Mouse (Mus musculus) limb, embryonic 12.5 days (tissue): ENCODE measurements around the gene Napb. TPM values are rescaled to one million over a fixed set of nuclear protein-coding genes. Genes with fewer than 3 reads are reported as not detected.

ENCODE experiments used
- ATAC-seq: fragments of 200-750 bp; cut with Nextera tagmentation; 2 replicates; pipeline ENCODE4 v1.8.0; 2017; ENCODE audit warnings: low read depth, moderate TSS enrichment; ENCODE audit not compliant: insufficient number of reproducible peaks, insufficient read depth, low FRiP score, low TSS enrichment
- H3K27ac ChIP-seq: fragments of 300-500 bp; sonication (generic); 2 replicates; pipeline ENCODE4 v1.5.1; 2016; ENCODE audit warnings: mild to moderate bottlenecking, moderate library complexity
- H3K27me3 ChIP-seq: fragments of 300-500 bp; sonication (generic); 2 replicates; pipeline ENCODE4 v1.6.1; 2016; ENCODE audit warnings: mild to moderate bottlenecking, moderate library complexity
- H3K36me3 ChIP-seq: fragments of 300-500 bp; sonication (generic); 2 replicates; pipeline ENCODE4 v1.6.1; 2016; ENCODE audit warnings: mild to moderate bottlenecking, moderate library complexity
- H3K4me1 ChIP-seq: fragments of 300-500 bp; sonication (generic); replicated peaks from 2 replicates; pipeline ENCODE4 v1.6.1; 2016
- H3K4me2 ChIP-seq: fragments of 300-500 bp; sonication (generic); 2 replicates; pipeline ENCODE4 v1.6.1; 2016; ENCODE audit warnings: mild to moderate bottlenecking, moderate library complexity
- H3K4me3 ChIP-seq: fragments of 300-500 bp; sonication (generic); replicated peaks from 2 replicates; pipeline ENCODE4 v1.5.1; 2016; ENCODE audit warnings: mild to moderate bottlenecking
- H3K9ac ChIP-seq: fragments of 300-500 bp; sonication (generic); replicated peaks from 2 replicates; pipeline ENCODE4 v1.6.1; 2016; ENCODE audit warnings: mild to moderate bottlenecking, moderate library complexity
- H3K9me3 ChIP-seq: fragments of 300-500 bp; sonication (generic); 2 replicates; pipeline ENCODE4 v1.6.1; 2016; ENCODE audit warnings: mild to moderate bottlenecking, moderate library complexity
- WGBS: fragments of 180-500 bp; shearing (Covaris S2); methylation state at CpG from one replicate; pipeline ENCODE4 v1.1.7; 2016; 5-methylcytosine and 5-hydroxymethylcytosine counted together
- polyA plus RNA-seq: library from polyadenylated mRNA; unstranded; fragments of >200 nt; fragmentation: Nextera tagmentation; extraction: Ambion mirVana; gene quantifications from 2 replicates; pipeline ENCODE4 v1.2.1, GENCODE M21; 2016

The Napb gene
- polyA plus RNA-seq, 1 experiment from 2014 or later, result 4.7 TPM

DNA sequence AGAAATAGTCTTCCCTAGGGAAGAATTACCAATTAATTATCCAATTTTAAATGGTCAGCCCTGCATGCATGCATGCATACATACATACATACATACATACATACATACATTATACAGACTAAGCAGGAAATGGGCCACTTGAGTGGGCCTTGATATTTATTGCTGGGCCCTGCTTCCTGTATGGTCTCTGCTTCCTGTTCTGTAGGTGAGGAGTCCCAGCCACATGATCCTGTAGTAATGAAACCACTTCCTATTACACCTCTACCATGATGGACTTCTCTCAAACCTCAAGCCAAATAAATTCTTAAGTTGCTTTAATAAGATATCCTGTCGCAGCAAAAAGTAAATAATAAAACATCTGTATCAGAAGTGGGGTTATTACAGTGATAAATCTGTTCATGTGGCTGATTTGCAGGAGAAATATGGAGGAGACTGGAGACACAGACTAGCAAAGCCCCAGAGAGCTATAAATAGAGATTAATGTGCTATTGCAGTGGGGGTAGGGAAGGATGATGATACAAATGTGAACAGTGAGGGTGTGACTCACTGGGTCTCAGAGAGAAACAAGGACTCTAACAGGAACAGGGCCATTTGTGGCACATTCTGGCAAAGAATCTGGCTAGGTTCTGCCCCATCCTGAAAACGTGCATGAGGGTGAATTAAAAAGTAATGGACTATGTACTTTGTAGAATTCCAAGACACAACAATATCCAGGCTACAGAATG lies 12.8 kb downstream of the Napb start:
- WGBS, result 80% methylated on average over 2 of the region's 2 CpGs
- no peak for ATAC-seq
- no peak overlapping the region for H3K4me2 ChIP-seq
- no peak overlapping the region for H3K9ac ChIP-seq
- no peak overlapping the region for H3K4me3 ChIP-seq
- H3K36me3 ChIP-seq, result no peaks in the 10 kb centered on the region
- no peak overlapping the region for H3K27ac ChIP-seq
- no peaks in the 10 kb centered on the region for H3K27me3 ChIP-seq
- H3K9me3 ChIP-seq, result no peaks in the 10 kb centered on the region
- H3K4me1 ChIP-seq, result no peaks in the 10 kb centered on the region

DNA sequence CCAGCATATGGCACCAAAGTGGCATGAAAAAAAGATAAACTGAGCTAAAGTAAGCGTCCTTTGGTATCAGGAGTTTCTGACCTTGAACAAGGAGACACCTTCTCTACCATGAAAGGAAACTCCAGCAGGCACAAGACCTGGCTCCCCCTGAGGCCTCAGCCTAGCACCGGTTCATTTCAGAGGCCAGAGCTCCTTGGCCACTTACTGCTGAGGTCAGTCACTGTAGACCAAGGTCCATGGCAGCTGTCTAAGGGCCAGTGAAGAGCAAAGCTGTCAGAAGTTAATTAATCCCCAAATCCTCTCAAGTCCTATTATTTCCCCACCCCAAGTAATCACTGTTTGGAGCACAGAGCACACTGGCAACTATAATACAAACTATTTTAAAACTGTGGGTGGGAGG lies 15.2 kb downstream of the Napb start:
- no peaks in the 10 kb centered on the region for H3K27me3 ChIP-seq
- H3K4me3 ChIP-seq, result no peak overlapping the region
- H3K9me3 ChIP-seq, result no peaks in the 10 kb centered on the region
- peaks cover 3% of the 10 kb centered on the region; the same call in 1 of the 2 replicates for H3K36me3 ChIP-seq
- H3K4me2 ChIP-seq, result no peak overlapping the region
- 70% methylated on average over 2 of the region's 2 CpGs for WGBS
- no peak for ATAC-seq
- no peak overlapping the region for H3K27ac ChIP-seq
- no peak overlapping the region for H3K9ac ChIP-seq
- no peaks in the 10 kb centered on the region for H3K4me1 ChIP-seq

DNA sequence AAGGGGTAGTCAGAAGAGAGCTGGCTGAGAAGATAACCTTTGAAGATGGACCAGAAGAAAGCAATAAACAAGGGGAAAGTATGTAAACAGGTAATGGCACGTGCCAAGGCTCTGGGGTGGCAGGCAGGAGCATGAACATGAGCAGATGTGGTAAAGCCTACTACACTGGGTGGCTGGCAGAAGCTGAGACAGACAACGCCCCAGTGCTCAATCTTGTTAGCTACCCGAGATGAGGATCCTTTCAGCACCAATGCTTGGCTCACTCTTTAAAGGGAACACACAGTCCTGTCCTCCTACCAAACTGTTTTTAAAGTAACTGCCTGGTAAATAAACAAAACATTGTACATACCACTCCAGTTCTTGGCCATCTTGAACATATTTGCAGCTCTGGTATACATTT lies 19.9 kb downstream of the Napb start:
- Histone ChIP-seq H3K27ac (no peak overlapping the region), H3K4me3 (no peak overlapping the region), H3K27me3 (no peaks in the 10 kb centered on the region), H3K4me2 (no peak overlapping the region), H3K4me1 (no peaks in the 10 kb centered on the region), H3K9me3 (no peaks in the 10 kb centered on the region), H3K36me3 (peaks cover 20% of the 10 kb centered on the region; the same call in 1 of the 2 replicates), H3K9ac (no peak overlapping the region)
- ATAC-seq, result no peak
- 74% methylated on average over 3 of the region's 3 CpGs for WGBS

DNA sequence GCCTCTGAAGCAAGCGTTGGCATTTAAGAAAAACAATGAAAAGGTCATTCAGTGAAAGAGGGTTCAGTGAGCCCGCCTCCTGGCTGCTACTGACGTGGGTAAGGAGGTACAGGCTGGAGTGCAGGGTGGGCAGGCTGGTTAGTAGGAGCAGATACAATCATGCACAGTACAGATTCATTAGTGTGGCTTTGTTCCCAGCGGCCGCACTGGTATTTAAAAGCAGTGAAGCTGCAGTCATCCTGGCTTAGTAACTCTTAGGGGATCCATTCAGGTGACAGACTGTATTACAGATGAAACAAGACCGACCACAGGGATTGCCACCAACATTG lies 25.1 kb downstream of the Napb start:
- peaks cover 31% of the 10 kb centered on the region; the same call in 1 of the 2 replicates for H3K36me3 ChIP-seq
- no peaks in the 10 kb centered on the region for H3K27me3 ChIP-seq
- no peaks in the 10 kb centered on the region for H3K9me3 ChIP-seq
- H3K27ac ChIP-seq, result no peak overlapping the region
- H3K4me2 ChIP-seq, result no peak overlapping the region
- no peaks in the 10 kb centered on the region for H3K4me1 ChIP-seq
- no peak for ATAC-seq
- no peak overlapping the region for H3K4me3 ChIP-seq
- 90% methylated on average over 6 of the region's 6 CpGs for WGBS
- H3K9ac ChIP-seq, result no peak overlapping the region

DNA sequence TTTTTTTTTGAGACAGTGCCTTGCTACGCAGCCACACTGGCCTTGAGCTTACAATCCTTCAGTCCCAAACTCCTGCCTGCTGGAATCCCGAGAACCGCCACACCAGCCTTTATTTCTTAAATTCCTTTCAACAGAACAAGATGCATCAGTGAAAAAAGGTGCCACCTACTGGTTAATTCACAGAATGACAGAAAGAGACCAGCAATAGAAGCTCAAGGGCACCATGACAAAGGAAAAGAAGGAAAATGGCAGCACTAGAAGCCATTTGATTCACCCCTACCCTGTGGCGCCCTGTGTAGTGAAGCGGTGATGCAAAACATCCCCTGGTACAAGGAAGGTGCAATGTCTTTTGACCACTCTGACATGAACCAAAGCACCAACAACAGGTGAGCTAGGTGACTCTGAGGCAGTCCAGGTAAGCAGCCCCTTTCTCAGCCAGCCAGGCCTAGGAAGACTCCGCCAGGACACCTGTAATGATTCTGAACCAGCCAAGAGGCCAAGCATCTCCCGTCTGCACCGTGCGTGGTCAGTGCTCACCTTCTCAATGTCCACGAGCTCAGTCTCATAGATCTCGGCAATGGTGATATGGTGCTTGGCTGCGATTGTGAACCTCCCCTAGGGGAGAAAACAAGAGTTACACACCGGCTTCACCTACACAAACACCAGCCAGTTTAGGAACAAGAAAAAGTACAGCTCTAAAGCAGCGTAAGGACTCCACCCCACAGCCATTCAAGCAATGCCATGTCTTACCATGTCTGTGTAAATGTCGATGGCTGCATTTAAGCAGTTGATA lies 25.7 kb downstream of the Napb start:
- no peaks in the 10 kb centered on the region for H3K27me3 ChIP-seq
- no peak overlapping the region for H3K4me3 ChIP-seq
- no peak overlapping the region for H3K4me2 ChIP-seq
- H3K36me3 ChIP-seq, result peaks cover 25% of the 10 kb centered on the region; the same call in 1 of the 2 replicates
- no peaks in the 10 kb centered on the region for H3K4me1 ChIP-seq
- WGBS, result 83% methylated on average over 15 of the region's 15 CpGs
- H3K9ac ChIP-seq, result no peak overlapping the region
- no peak overlapping the region for H3K27ac ChIP-seq
- no peak for ATAC-seq
- no peaks in the 10 kb centered on the region for H3K9me3 ChIP-seq

DNA sequence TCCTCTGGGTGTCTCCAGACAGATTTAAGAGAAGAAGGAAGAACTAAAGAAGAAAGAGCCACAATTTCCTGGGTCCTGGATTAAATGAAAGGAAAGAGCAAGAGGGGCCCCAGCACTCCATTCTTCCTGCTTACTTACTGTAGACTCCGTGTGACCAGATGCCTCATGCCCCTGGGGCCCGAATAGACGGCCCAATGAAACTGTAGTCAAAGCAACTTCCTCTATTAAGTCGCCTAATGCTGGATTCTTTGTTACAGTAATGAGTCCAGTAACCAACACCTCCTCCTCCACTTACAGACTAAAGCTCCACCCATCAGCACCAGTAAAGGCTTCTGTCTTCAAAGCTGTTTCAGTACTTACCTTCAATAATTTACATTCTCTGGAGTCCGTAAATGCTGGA lies 33.7 kb downstream of the Napb start:
- peaks cover 49% of the 10 kb centered on the region for H3K36me3 ChIP-seq
- no peak overlapping the region for H3K9ac ChIP-seq
- no peak overlapping the region for H3K4me2 ChIP-seq
- no peaks in the 10 kb centered on the region for H3K27me3 ChIP-seq
- ATAC-seq, result no peak
- WGBS, result 46% methylated on average over 5 of the region's 5 CpGs
- no peaks in the 10 kb centered on the region for H3K9me3 ChIP-seq
- no peak overlapping the region for H3K4me3 ChIP-seq
- no peaks in the 10 kb centered on the region for H3K4me1 ChIP-seq
- H3K27ac ChIP-seq, result no peak overlapping the region

DNA sequence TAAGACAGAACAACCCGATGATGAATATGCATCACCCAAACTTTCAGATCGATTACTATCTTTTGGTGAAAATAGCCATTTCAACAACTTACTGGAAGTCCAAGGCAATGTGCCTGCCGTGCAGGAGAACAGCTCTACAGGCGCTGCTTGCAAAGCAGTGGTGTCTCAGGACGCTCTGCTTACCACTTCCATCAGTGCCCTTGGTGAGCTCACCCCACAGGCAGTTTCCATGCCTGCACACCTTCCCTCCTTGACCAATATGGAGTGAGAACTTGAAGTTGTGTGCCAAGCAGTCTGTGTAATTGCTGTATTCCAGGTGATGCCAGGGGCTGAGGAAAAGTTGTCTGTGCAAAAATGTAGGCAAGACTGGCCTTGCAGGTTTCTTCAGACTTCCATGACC lies 41.5 kb downstream of the Napb start:
- H3K4me3 ChIP-seq, result no peak overlapping the region
- WGBS, result 88% methylated on average over 5 of the region's 5 CpGs
- ATAC-seq, result no peak
- H3K4me2 ChIP-seq, result no peak overlapping the region
- no peaks in the 10 kb centered on the region for H3K9me3 ChIP-seq
- H3K27ac ChIP-seq, result no peak overlapping the region
- peaks cover 77% of the 10 kb centered on the region for H3K36me3 ChIP-seq
- no peaks in the 10 kb centered on the region for H3K27me3 ChIP-seq
- no peak overlapping the region for H3K9ac ChIP-seq
- no peaks in the 10 kb centered on the region for H3K4me1 ChIP-seq

DNA sequence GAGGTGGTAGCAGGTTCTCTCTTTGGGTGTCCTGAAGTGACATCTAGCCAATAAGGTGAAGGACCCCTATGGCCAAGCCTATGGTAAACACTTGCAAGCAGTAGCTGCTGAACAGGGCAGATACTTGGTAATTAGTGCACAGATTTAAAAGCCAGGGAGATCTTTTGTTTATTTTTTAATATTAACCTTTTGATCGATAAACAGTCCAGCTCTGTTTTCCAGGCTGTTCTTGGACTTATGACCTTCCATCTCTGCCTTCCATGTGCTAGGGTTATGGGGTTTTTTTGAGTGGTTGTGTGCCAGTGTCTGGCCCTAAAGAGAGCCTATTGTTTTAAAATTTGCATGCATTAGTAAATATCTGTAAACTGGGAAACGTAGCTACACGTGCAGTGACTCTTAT lies 42.0 kb downstream of the Napb start:
- no peak for ATAC-seq
- H3K27me3 ChIP-seq, result no peaks in the 10 kb centered on the region
- H3K4me3 ChIP-seq, result no peak overlapping the region
- H3K9ac ChIP-seq, result no peak overlapping the region
- no peaks in the 10 kb centered on the region for H3K4me1 ChIP-seq
- H3K36me3 ChIP-seq, result peaks cover 79% of the 10 kb centered on the region
- no peaks in the 10 kb centered on the region for H3K9me3 ChIP-seq
- WGBS, result 94% methylated on average over 3 of the region's 3 CpGs
- H3K27ac ChIP-seq, result no peak overlapping the region
- no peak overlapping the region for H3K4me2 ChIP-seq

DNA sequence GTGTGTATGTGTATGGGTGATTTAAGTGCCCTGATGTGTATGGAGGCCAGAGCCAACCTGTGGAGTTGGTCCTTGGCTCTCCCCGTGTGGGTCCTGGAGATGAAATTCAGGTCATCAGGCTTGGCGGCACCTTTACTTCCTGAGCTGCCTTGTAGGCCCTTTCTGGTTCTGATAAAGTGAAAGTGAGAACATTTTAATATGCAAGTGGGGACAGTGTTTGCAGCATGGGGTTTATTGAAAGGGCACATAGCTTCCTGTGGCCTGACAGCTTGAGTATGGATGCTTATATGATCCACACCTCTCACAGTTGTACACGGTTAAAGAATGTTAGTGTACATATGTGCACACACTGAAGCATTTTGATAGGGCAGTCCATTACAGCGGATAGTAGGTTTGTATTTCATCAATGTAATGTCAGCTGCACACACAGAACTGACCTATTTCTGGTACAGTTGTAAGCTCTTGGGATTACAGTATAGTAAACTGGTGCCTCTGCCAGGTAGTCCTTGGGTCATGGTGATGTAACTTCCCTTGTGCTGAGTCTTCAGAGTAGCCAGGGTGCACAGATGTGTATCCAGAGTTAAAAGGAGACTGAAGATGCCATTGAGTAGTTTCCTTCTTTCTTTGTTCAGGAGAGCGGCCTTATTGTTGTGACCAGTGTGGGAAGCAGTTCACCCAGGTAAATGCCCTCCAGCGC lies 42.7 kb downstream of the Napb start:
- Histone ChIP-seq H3K9ac (no peak overlapping the region), H3K36me3 (peaks cover 78% of the 10 kb centered on the region), H3K27me3 (no peaks in the 10 kb centered on the region), H3K4me3 (no peak overlapping the region), H3K9me3 (no peaks in the 10 kb centered on the region), H3K27ac (no peak overlapping the region), H3K4me2 (no peak overlapping the region), H3K4me1 (no peaks in the 10 kb centered on the region)
- 88% methylated on average over 6 of the region's 6 CpGs for WGBS
- ATAC-seq, result 0 out of 2 replicates have a peak, but pooled peaks have one; percentile 37

DNA sequence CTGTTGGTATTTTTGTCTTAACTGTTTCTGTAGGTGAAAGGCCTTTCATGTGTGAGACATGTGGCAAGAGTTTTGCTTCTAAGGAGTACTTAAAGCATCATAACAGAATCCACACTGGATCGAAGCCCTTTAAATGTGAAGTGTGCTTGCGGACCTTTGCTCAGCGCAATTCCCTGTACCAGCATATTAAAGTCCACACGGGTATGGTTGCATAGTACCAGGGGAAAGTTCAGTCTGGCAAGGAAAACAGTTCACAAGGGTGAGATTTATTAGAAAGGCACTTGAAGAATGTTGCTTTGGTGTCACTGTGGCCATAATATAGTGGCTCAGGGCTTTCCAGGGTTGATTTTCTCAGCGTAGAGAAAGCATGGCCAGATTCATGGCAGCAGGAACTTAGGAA lies 44.3 kb downstream of the Napb start:
- 93% methylated on average over 5 of the region's 5 CpGs for WGBS

DNA sequence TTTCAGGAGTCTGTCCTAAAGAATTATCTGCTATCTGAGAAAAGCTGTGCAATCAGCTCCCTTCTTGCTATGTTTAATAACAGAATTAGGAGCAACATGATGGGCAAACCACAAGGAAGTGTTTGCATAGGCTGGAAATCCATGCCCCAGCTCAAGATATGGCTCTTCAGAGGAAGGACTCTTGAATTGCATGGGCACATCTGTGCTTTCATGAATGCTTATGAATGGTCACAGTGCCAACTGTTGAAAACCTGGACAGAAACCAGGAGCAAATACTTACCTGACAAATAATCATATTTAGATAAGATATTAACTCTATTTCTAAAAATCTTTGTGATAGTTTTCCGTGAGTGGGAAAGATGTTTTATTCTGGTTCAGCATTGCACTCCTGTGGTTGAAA lies 45.4 kb downstream of the Napb start:
- no peak overlapping the region for H3K27ac ChIP-seq
- H3K9ac ChIP-seq, result no peak overlapping the region
- 92% methylated on average over 1 of the region's 1 CpGs for WGBS
- H3K4me1 ChIP-seq, result peaks cover 7% of the 10 kb centered on the region
- H3K36me3 ChIP-seq, result peaks cover 82% of the 10 kb centered on the region
- H3K9me3 ChIP-seq, result no peaks in the 10 kb centered on the region
- no peaks in the 10 kb centered on the region for H3K27me3 ChIP-seq
- H3K4me2 ChIP-seq, result no peak overlapping the region
- ATAC-seq, result no peak
- no peak overlapping the region for H3K4me3 ChIP-seq

More for the DNA sequence above, 44.3 kb downstream of the Napb start:
- ATAC-seq, result no peak
- H3K9ac ChIP-seq, result no peak overlapping the region
- no peaks in the 10 kb centered on the region for H3K9me3 ChIP-seq
- no peak overlapping the region for H3K27ac ChIP-seq
- no peak overlapping the region for H3K4me2 ChIP-seq
- no peaks in the 10 kb centered on the region for H3K27me3 ChIP-seq
- H3K4me3 ChIP-seq, result no peak overlapping the region
- H3K4me1 ChIP-seq, result no peaks in the 10 kb centered on the region
- H3K36me3 ChIP-seq, result peaks cover 89% of the 10 kb centered on the region
